ENCODE assay signal across 17 mouse cellular contexts in genomic region chr3:68690344-68690743, GRCm38 (mm10). TPM values are rescaled to one million over a fixed set of nuclear protein-coding genes. Genes with fewer than 3 reads are reported as not detected.
DNase-seq lines count a peak whose midpoint lies in the region; ATAC-seq and TF ChIP-seq lines count a peak whose summit lies in the region.
"Had no signal": no experiment of that assay in that cellular context is flagged by ENCODE, and none has a peak within 500 bp of the region (broad histone marks: within the 10 kb centered on the region; RNA-seq: fewer than 3 reads in every experiment).

Il12a (plus strand) TSS chr3:68690644.

- no peak for DNase-seq in heart, adult 18-20 months
- no peak for DNase-seq in spleen, adult 2 months (ENCODE audit: low read depth in 1 of 2, low spot score in 2 of 2)
- no peak for DNase-seq in spleen, adult 12 weeks (ENCODE audit: low spot score)
- DNase-seq in left cerebral cortex, adult 18-20 months (ENCODE audit: low spot score in 2 of 2), result no peak
- DNase-seq: cerebellum, adult 18-20 months; kidney, adult 18-20 months; kidney, postnatal 25 days; lung, embryonic 14.5 days; right cerebral cortex, postnatal 4 days had no signal

- H3K4me1 ChIP-seq in heart, embryonic 12.5 days (replicated peaks), result peaks cover 27% of the 10 kb centered on the region
- H3K4me1 ChIP-seq in spleen, adult 2 months (ENCODE audit: control insufficient read depth, insufficient read depth, insufficient read length), result peaks cover 2% of the 10 kb centered on the region; the same call in 1 of the 2 replicates
- H3K4me1 ChIP-seq in liver, embryonic 12.5 days, result peaks cover 11% of the 10 kb centered on the region; the same call in 1 of the 2 replicates
- H3K4me1 ChIP-seq in small intestine, adult 2 months (ENCODE audit: control insufficient read depth, insufficient read depth, insufficient read length, low read length), result no peaks in the 10 kb centered on the region

- no peaks in the 10 kb centered on the region for H3K9me3 ChIP-seq in heart, embryonic 12.5 days (replicated peaks)
- no peaks in the 10 kb centered on the region for H3K9me3 ChIP-seq in liver, embryonic 12.5 days (replicated peaks)
- H3K9me3 ChIP-seq: midbrain, embryonic 10.5 days; neural tube, embryonic 13.5 days had no signal

- WGBS in heart, embryonic 12.5 days, result 69% methylated on average over 4 of the region's 4 CpGs
- WGBS in spleen, adult 2 months, result 83% methylated on average over 4 of the region's 4 CpGs
- 70% methylated on average over 4 of the region's 4 CpGs for WGBS in liver, embryonic 12.5 days (ENCODE audit: insufficient replicate concordance)
- WGBS in small intestine, adult 2 months, result 91% methylated on average over 4 of the region's 4 CpGs

- no peak for TF ChIP-seq POLR2A in spleen, adult 2 months (IDR thresholded peaks at IDR 0.05; ENCODE audit: low read depth, low read length)
- TF ChIP-seq POLR2A in small intestine, adult 2 months (IDR thresholded peaks at IDR 0.05; ENCODE audit: low read depth, low read length), result no peak

- H3K27me3 ChIP-seq in heart, embryonic 12.5 days (replicated peaks), result no peaks in the 10 kb centered on the region
- H3K27me3 ChIP-seq in spleen, adult 2 months (ENCODE audit: control insufficient read depth, insufficient read depth, low read length), result no peaks in the 10 kb centered on the region
- H3K27me3 ChIP-seq in liver, embryonic 12.5 days (replicated peaks), result 0 out of 2 replicates have a peak, but pooled peaks cover 9% of the 10 kb centered on the region
- no peaks in the 10 kb centered on the region for H3K27me3 ChIP-seq in small intestine, adult 2 months (ENCODE audit: control insufficient read depth, insufficient read depth, low read length)
- H3K27me3 ChIP-seq: neural tube, embryonic 13.5 days had no signal

- no peak within 1 kb of the TSS for H3K9ac ChIP-seq in heart, embryonic 12.5 days
- H3K9ac ChIP-seq in liver, embryonic 12.5 days, result 0 out of 2 replicates have a peak within 1 kb of the TSS, but pooled peaks have one; percentile 7
- H3K9ac ChIP-seq: lung, embryonic 14.5 days; neural tube, embryonic 13.5 days had no signal

- peak within 1 kb of the TSS; percentile 26 for H3K4me3 ChIP-seq in heart, embryonic 12.5 days
- peak within 1 kb of the TSS; percentile 64 for H3K4me3 ChIP-seq in spleen, adult 2 months (ENCODE audit: extremely low read depth, insufficient read depth, insufficient read length)
- peak within 1 kb of the TSS; percentile 19 for H3K4me3 ChIP-seq in liver, embryonic 12.5 days
- peak within 1 kb of the TSS; percentile 38 for H3K4me3 ChIP-seq in small intestine, adult 2 months (ENCODE audit: low read depth, low read length)
- H3K4me3 ChIP-seq: midbrain, embryonic 10.5 days; neural tube, embryonic 13.5 days had no signal

- TF ChIP-seq CTCF in spleen, adult 2 months (IDR thresholded peaks at IDR 0.05; ENCODE audit: extremely low read depth, insufficient read depth, insufficient read length, insufficient replicate concordance), result no peak
- TF ChIP-seq CTCF in small intestine, adult 2 months (IDR thresholded peaks at IDR 0.05; ENCODE audit: extremely low read depth, insufficient read length, insufficient replicate concordance, low read depth, low read length), result no peak

- peak within 1 kb of the TSS; percentile 58 for H3K4me2 ChIP-seq in heart, embryonic 12.5 days
- H3K4me2 ChIP-seq in liver, embryonic 12.5 days, result peak within 1 kb of the TSS; percentile 42
- H3K4me2 ChIP-seq: lung, embryonic 14.5 days; neural tube, embryonic 13.5 days had no signal

- no peak within 1 kb of the TSS for H3K27ac ChIP-seq in heart, embryonic 12.5 days (ENCODE audit: poor library complexity, severe bottlenecking)
- H3K27ac ChIP-seq in spleen, adult 2 months (ENCODE audit: insufficient read depth, low read length), result peak within 1 kb of the TSS; percentile 73
- H3K27ac ChIP-seq in liver, embryonic 12.5 days, result peak within 1 kb of the TSS; percentile 52
- no peak within 1 kb of the TSS for H3K27ac ChIP-seq in small intestine, adult 2 months (ENCODE audit: insufficient read depth, low read depth, low read length)
- H3K27ac ChIP-seq: hindbrain, postnatal 0 days; midbrain, embryonic 10.5 days; neural tube, embryonic 13.5 days had no signal

- no peaks in the 10 kb centered on the region for H3K36me3 ChIP-seq in heart, embryonic 12.5 days
- no peaks in the 10 kb centered on the region; the same call in 1 of the 2 replicates for H3K36me3 ChIP-seq in spleen, adult 2 months (ENCODE audit: control insufficient read depth, insufficient read depth, low read length)
- H3K36me3 ChIP-seq in liver, embryonic 12.5 days, result no peaks in the 10 kb centered on the region
- no peaks in the 10 kb centered on the region for H3K36me3 ChIP-seq in small intestine, adult 2 months (ENCODE audit: control insufficient read depth, insufficient read depth, low read length)
- H3K36me3 ChIP-seq: midbrain, embryonic 10.5 days; neural tube, embryonic 13.5 days had no signal

- ATAC-seq in heart, embryonic 12.5 days (ENCODE audit: insufficient number of reproducible peaks, low FRiP score), result no peak
- no peak for ATAC-seq in liver, embryonic 12.5 days
- ATAC-seq: hindbrain, postnatal 0 days had no signal

RNA-seq across cellular contexts. Expression of gene Il12a, which starts in this region (rescaled TPM):
- polyA plus RNA-seq in heart, embryonic 12.5 days (2016; fragmentation: Nextera tagmentation; extraction: Ambion mirVana), result 0.20 TPM in 1 of 2 replicates, not detected in the other
- total RNA-seq in heart, adult 18-20 months (2021), result under 1 TPM in 1 of 2 experiments, not detected in 1; 0.82 TPM
- polyA plus RNA-seq in spleen, adult 2 months (2012; rRNA removed), result 7.3 and 9.8 TPM in 2 replicates
- polyA plus RNA-seq in liver, embryonic 12.5 days (2016; fragmentation: Nextera tagmentation; extraction: Ambion mirVana), result 4.3 and 4.5 TPM in 2 replicates
- polyA plus RNA-seq in small intestine, adult 2 months (2012; rRNA removed), result 0.24 and 0.60 TPM in 2 replicates
- total RNA-seq in left cerebral cortex, adult 18-20 months (2021), result 1 to 10 TPM; 4.6 to 4.7 TPM
- total RNA-seq: hindbrain, postnatal 0 days had no signal
- polyA plus RNA-seq: brain, embryonic 14.5 days; midbrain, embryonic 10.5 days; neural tube, embryonic 13.5 days; stomach, embryonic 14.5 days had no signal

Comparison
In these comparisons a context has a peak if more than half of its experiments do, and no peak if none do; other contexts are left out.
1. H3K27ac ChIP-seq: peak in spleen, adult 2 months (single experiment) and liver, embryonic 12.5 days (single experiment); none in heart, embryonic 12.5 days (single experiment) and small intestine, adult 2 months (single experiment).
2. Peak in every context shown above with its lines, with median percentiles within 50 percentile points of each other: H3K4me3 ChIP-seq.